Mouse (Mus musculus): ENCODE measurements around the gene Bmpr1a. TPM values are rescaled to one million over a fixed set of nuclear protein-coding genes. Genes with fewer than 3 reads are reported as not detected.

The Bmpr1a gene
- total RNA-seq, 2 experiments from 2014 or later: 36.5 to 42.2 TPM

DNA sequence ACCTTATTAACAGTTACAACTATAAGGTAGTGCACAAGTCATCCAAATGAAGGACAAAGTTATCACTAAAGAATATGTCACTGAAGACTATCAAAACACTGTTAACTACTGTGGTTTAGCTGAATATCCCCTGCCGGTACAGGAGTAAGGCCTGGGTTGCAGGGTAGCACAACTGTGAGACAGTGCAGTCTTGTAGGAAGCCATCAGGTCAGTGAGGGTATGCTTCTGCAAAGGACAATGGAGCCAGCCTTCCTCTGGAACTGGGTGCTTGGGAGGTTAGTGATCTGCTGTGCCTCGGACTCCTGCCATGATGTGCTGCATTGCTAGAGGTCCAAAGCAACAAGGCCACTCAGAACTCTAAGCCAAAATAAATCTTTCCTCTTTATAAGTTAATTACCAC lies 43.8 kb downstream of the Bmpr1a start:
- no peak for DNase-seq (ENCODE audit: low spot score in 2 of 2)
- Histone ChIP-seq H3K27ac (no peak overlapping the region), H3K4me3 (no peak overlapping the region)
- TF ChIP-seq CTCF (conservative IDR thresholded peaks at IDR 0.05): no peak

DNA sequence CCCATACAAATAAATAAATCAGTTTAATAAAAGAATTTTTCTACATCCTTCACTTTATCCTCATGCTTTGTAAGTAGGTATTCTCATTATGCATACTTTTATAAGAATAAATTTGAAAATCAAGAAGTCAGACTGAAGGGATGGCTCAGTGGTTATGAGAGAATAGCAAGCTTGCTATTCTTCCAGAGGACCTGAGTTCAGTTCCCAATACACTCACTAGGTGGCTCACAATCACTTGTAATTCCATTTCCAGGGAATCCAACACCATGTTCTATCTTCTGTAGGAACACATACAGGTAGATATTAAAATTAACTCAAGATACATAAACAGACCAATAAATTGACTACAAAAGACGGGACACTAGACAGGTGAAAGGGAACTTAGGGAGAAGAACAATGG lies 44.3 kb downstream of the Bmpr1a start:
- H3K4me3 ChIP-seq: no peak overlapping the region
- no peak overlapping the region for H3K27ac ChIP-seq
- TF ChIP-seq CTCF (conservative IDR thresholded peaks at IDR 0.05): peak; percentile 91
- peak in 1 of 2 experiments; percentile 32 for DNase-seq (ENCODE audit: low spot score in 2 of 2)

DNA sequence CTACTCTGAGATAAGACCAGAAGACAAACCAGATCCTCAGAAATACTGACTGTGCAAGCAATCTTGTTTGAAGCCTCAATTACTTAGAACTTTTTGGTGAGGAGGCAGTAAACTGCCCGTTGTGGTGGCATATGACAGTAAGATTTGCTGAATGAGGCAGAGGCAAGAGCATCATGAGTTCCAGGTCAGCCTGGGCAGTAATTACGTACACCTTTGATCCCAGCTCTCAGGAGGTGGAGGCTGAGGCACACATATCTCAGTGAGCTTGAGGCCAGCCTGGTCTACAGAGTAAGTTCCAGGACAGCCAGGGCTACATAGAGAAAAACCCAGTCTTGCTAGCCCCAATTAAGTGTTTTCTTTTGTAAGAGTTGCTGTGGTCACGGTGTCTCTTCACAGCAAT lies 48.9 kb downstream of the Bmpr1a start:
- Histone ChIP-seq H3K27ac (peak overlapping the region; percentile 56), H3K4me3 (no peak overlapping the region)
- no peak for TF ChIP-seq CTCF (conservative IDR thresholded peaks at IDR 0.05)
- DNase-seq (ENCODE audit: low spot score in 2 of 2): no peak

DNA sequence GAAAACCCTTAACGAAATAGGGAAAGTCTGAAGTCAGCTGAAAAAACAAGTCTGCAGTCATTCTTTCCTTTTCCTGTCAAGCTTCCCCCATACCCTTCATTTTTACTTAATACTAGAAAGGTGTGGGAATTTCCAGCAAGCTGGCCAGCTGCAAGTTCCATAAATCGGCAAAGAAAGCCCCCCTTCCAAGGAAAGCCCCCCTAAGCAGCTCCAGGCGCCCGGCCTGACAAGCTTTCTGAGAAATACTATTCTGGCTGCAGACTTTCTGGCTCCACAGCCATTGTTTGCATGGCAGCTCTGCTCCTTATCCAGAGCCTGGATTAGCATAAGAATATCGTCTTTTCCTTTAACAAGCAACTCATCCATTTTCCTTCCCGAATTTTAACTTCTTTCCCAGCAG lies 49.5 kb downstream of the Bmpr1a start:
- Histone ChIP-seq H3K27ac (peak overlapping the region; percentile 64; the same call in 1 of the 2 replicates), H3K4me3 (no peak overlapping the region)
- no peak for TF ChIP-seq CTCF (conservative IDR thresholded peaks at IDR 0.05)
- no peak for DNase-seq (ENCODE audit: low spot score in 2 of 2)

DNA sequence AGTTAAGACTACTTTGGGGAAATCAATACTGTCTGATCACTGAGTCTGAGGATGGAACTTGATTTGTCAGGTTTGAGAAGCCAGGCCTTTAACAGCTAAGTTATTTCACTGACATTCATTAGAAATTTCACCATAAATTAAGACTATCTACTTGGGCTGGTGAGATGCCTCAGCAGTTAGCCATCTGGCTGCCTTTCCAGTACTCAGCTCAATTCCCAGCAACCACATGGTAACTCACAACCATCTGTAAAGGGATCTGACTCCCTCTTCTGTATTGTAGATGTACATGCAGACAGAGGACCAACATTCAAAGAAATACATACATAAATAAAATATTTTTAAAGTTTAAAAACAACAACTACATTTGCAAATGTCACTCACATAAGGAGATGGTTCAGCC lies 51.3 kb downstream of the Bmpr1a start:
- TF ChIP-seq CTCF (conservative IDR thresholded peaks at IDR 0.05): peak; percentile 23
- Histone ChIP-seq H3K4me3 (no peak overlapping the region), H3K27ac (no peak overlapping the region)
- DNase-seq (ENCODE audit: low spot score in 2 of 2): no peak

DNA sequence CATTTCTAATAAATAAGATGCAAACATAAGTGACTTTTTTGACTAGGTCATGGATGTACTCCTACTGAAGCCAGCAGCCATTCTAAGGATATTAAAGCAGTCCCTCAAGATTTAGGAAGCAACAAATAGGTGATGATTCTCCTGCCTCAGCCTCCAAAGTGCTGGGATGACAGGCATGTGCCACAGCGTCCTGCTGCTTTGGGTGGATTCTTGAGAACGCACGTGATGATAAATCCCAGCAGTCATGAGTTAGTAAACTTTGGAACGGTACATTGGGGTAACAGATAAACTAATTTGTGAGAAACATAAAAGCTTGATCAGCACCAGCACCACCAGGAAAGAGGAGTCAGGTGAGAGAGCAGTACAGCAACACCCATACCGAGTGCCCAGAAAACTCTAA lies 52.7 kb downstream of the Bmpr1a start:
- no peak for TF ChIP-seq CTCF (conservative IDR thresholded peaks at IDR 0.05)
- no peak overlapping the region for H3K4me3 ChIP-seq
- no peak overlapping the region for H3K27ac ChIP-seq
- no peak for DNase-seq (ENCODE audit: low spot score in 2 of 2)

DNA sequence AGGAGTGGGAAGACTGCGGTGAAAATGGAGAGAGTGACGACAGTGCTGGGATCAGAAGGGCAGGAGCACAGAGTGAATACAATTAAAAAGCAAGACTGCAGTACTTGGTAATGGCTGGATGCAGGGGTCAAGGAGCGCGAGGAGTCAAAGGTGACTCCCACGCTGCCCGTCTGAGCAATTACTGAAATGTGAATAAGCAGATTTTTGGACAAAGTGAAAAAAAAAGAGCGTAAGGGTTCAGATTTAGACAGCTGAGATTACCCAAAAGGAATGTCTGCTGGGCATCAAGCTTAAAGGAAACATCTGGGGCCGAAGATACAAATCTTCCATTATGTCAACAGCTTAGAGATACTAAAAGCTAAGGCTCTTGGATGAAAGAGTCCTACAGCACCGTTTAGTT lies 53.3 kb downstream of the Bmpr1a start:
- Histone ChIP-seq H3K4me3 (no peak overlapping the region), H3K27ac (no peak overlapping the region)
- DNase-seq (ENCODE audit: low spot score in 2 of 2): no peak
- TF ChIP-seq CTCF (conservative IDR thresholded peaks at IDR 0.05): no peak

DNA sequence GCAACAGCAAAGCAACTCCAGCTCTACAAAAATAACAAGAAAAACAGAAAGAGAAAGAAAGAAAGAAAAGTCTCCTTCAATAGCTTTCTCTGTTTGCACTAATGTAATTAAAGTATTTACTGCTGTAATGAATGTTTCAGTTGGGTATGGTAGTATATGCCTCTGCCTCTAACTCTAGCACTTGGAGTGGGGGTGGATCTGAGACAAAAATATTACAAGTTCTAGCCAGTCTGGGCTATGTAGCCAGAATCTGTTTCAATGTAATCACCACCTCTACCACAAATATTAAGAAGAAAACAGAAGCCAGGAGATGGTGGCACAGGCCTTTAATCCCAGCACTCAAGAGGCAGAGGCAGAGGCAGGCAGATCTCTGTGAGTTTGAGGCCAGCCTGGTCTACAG lies 54.7 kb downstream of the Bmpr1a start:
- DNase-seq (ENCODE audit: low spot score in 2 of 2): no peak
- H3K27ac ChIP-seq: peak overlapping the region; percentile 6; the same call in 1 of the 2 replicates
- no peak for TF ChIP-seq CTCF (conservative IDR thresholded peaks at IDR 0.05)
- H3K4me3 ChIP-seq: no peak overlapping the region

DNA sequence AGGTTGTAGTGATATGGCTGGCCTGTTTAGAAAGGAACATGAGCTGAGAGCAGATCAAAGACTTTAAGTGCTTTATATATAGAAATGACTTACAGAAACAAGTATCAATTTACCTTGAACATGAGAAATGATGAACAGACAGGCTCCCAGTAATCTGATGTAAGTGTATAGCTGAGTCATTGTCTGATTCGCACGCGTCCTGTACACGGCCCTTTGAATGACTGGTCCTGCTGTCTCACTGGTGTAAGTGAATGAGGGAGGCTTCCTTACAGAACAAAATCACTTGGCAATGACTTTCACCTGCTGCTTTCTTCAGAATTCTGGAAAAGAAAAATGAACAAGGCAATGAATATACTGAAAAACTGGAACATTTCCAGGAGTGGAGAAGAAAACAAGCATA lies 55.5 kb downstream of the Bmpr1a start:
- peak in 1 of 2 experiments; percentile 16 for DNase-seq (ENCODE audit: low spot score in 2 of 2)

DNA sequence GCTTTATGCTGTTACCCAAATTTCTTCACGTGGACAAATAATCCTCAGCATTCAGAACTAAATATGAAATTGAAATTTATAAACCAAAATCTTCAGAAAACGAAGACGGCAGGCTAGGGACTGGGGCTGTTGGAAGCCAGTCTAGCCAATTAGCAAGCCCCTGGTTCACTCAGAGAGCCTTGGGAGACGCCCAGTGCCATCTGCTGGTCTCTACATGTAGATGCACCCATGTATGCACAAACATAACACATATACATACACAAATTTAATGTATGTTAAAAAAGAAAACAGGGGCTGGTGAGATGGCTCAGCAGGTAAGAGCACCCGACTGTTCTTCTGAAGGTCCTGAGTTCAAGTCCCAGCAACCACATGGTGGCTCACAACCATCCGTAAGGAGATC lies 56.5 kb downstream of the Bmpr1a start:
- H3K27ac ChIP-seq: no peak overlapping the region
- no peak for DNase-seq (ENCODE audit: low spot score in 2 of 2)
- peak; percentile 52 for TF ChIP-seq CTCF (conservative IDR thresholded peaks at IDR 0.05)
- H3K4me3 ChIP-seq: no peak overlapping the region

More for the DNA sequence above, 55.5 kb downstream of the Bmpr1a start:
- TF ChIP-seq CTCF (conservative IDR thresholded peaks at IDR 0.05): no peak
- Histone ChIP-seq H3K27ac (peak overlapping the region; percentile 6; the same call in 1 of the 2 replicates), H3K4me3 (no peak overlapping the region)

DNA sequence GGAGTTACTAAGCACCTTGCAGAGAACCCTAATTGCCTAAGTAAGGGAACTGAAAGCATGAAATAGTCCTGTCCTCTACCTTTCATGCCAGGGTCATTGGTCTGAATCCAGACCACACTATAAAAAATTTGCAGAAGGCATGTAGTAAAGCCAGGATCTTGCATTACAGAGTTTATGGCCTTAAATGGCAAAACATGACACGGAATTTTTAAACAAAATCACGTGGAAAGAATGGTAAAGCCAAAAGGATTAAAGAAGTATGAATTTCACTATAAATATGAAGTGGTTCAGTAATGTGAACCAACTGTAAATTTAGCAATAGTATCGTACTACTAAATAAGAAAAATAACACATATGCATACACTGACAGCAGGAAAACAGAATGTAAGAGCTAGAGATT lies 57.8 kb downstream of the Bmpr1a start:
- DNase-seq (ENCODE audit: low spot score in 2 of 2): no peak
- no peak for TF ChIP-seq CTCF (conservative IDR thresholded peaks at IDR 0.05)
- Histone ChIP-seq H3K4me3 (no peak overlapping the region), H3K27ac (0 out of 2 replicates have a peak overlapping the region, but pooled peaks have one; percentile 12)

DNA sequence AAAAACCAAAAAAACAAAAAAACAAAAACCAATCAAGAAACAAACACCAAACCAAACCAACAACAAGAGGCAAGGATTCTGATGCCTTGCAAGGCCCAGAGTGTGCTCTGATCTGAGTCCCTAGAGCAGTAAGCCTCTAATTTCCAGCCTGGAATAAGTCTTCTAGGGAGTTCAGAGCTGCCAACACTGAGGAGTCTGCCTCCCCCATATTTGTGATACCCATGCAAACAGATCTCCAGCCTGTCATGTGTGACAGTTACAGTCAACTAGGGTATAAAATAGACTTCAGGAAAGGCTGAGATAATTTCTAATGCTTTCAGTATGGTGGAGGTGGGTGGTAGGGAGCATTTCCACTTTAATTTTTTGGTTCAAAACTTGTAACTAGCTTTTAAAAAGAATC lies 58.2 kb downstream of the Bmpr1a start:
- H3K4me3 ChIP-seq: no peak overlapping the region
- no peak for TF ChIP-seq CTCF (conservative IDR thresholded peaks at IDR 0.05)
- H3K27ac ChIP-seq: 0 out of 2 replicates have a peak overlapping the region, but pooled peaks have one; percentile 12
- no peak for DNase-seq (ENCODE audit: low spot score in 2 of 2)

DNA sequence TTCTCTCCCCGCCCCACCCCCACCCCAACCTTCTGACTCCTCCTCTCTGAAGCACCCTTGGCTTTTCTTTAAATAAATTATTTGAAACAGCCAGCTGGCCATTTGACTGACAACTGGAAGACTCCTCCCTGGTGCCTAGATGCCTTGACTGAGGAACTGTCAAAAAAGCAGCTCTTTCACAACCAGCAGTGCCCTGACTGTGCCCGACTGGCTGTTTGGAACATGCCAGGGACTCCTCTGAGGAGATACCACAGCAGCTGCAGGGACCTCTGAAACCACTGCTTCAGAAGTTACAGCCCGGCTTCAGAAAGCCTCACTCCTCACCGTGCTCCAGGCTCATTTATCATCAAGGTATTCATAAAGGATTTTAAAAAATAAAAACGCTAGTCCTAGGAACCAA lies 58.8 kb downstream of the Bmpr1a start:
- no peak overlapping the region for H3K4me3 ChIP-seq
- no peak for TF ChIP-seq CTCF (conservative IDR thresholded peaks at IDR 0.05)
- H3K27ac ChIP-seq: 0 out of 2 replicates have a peak overlapping the region, but pooled peaks have one; percentile 12
- no peak for DNase-seq (ENCODE audit: low spot score in 2 of 2)

DNA sequence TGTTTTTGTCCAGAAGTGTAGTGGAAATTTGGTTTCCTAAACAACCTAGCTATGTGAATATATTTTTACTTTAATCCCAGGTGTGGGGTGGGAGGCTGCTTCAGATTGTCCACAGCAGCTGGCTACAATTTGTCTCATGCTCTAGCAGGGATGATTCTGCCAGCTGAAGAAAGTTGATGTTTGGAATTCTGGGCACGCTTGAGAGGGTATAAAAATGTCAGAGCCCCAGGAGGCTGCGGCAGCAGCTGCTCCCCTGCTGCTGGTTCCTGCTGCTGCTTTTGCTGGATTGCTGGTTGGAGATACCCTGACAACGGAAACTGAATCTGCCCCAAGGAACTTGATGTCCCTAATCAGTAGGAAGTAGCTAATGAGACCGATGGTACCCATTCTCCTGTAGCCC lies 60.6 kb downstream of the Bmpr1a start:
- Histone ChIP-seq H3K4me3 (no peak overlapping the region), H3K27ac (no peak overlapping the region; the same call in 1 of the 2 replicates)
- no peak for DNase-seq (ENCODE audit: low spot score in 2 of 2)
- TF ChIP-seq CTCF (conservative IDR thresholded peaks at IDR 0.05): no peak

Measured in layer of hippocampus, adult 2 months (tissue).